ENCODE assay signal across 8 mouse cellular contexts in genomic region chr2:38530955-38531381, GRCm38 (mm10). TPM values are rescaled to one million over a fixed set of nuclear protein-coding genes. Genes with fewer than 3 reads are reported as not detected.
A peak's percentile ranks its signal among the peaks of the same experiment; 100 is the strongest.
DNase-seq lines count a peak whose midpoint lies in the region; ATAC-seq lines count a peak whose summit lies in the region.

No protein-coding gene starts in this region.

- peak overlapping the region; percentile 61 for H3K9ac ChIP-seq in liver, embryonic 12.5 days

- H3K4me3 ChIP-seq in liver, embryonic 12.5 days: peak overlapping the region; percentile 27; the same call in 1 of the 2 replicates

- H3K4me1 ChIP-seq in liver, embryonic 12.5 days: peaks cover 80% of the 10 kb centered on the region

- H3K9me3 ChIP-seq in liver, embryonic 12.5 days (replicated peaks): no peaks in the 10 kb centered on the region

- DNase-seq in 3T3-L1 (ENCODE audit: low read depth, low spot score): peak; percentile 74
- DNase-seq in c-Kit-negative CD71-positive TER-119-positive erythroid progenitor cells, embryonic 14.5 days (ENCODE audit: low read depth, low spot score): peak; percentile 90
- peak; percentile 49 for DNase-seq in heart, postnatal 25 days (ENCODE audit: low spot score)
- DNase-seq in cerebellum, postnatal 4 days (ENCODE audit: low spot score in 2 of 2): no peak
- no peak for DNase-seq in right cerebral cortex, adult 2 months (ENCODE audit: low spot score in 2 of 2)
- DNase-seq in urinary bladder, postnatal 10 days (ENCODE audit: low spot score): no peak
- DNase-seq in urinary bladder, adult 18-20 months (ENCODE audit: low spot score in 2 of 2): no peak

- 8% methylated on average over 6 of the region's 6 CpGs for WGBS in liver, embryonic 12.5 days (ENCODE audit: insufficient replicate concordance)

- ATAC-seq in liver, embryonic 12.5 days: peak; percentile 93

- intact Hi-C loops in heart, postnatal 25 days (cut with DNase I): loop anchor here (5.0 kb wide), 1 partner anchor 44 kb away; no protein-coding TSS in a partner anchor

- H3K4me2 ChIP-seq in liver, embryonic 12.5 days: peak overlapping the region; percentile 70

- no peaks in the 10 kb centered on the region for H3K27me3 ChIP-seq in liver, embryonic 12.5 days (replicated peaks)

- H3K36me3 ChIP-seq in liver, embryonic 12.5 days: no peaks in the 10 kb centered on the region

- peak overlapping the region; percentile 86 for H3K27ac ChIP-seq in liver, embryonic 12.5 days

RNA-seq across cellular contexts. Expression of gene Nek6, which starts 19.5 kb away (rescaled TPM):
- total RNA-seq in heart, postnatal 25 days (2021): 1 to 10 TPM; 3.4 to 4.3 TPM
- polyA plus RNA-seq in liver, embryonic 12.5 days (2016; fragmentation: Nextera tagmentation; extraction: Ambion mirVana): 42.7 and 45.7 TPM in 2 replicates

Comparison
In these comparisons a context has a peak if more than half of its experiments do, and no peak if none do; other contexts are left out.
1. DNase-seq: peak in 3T3-L1 (single experiment), c-Kit-negative CD71-positive TER-119-positive erythroid progenitor cells, embryonic 14.5 days (single experiment) and heart, postnatal 25 days (single experiment); none in cerebellum, postnatal 4 days (0 of 2), right cerebral cortex, adult 2 months (0 of 2), urinary bladder, postnatal 10 days (single experiment) and urinary bladder, adult 18-20 months (0 of 2).